Mouse (Mus musculus): ENCODE measurements around the gene Ptgs1.

- TF ChIP-seq POLR2A (IDR thresholded peaks at IDR 0.05; ENCODE audit: low read depth, low read length) (no peak), CTCF (IDR thresholded peaks at IDR 0.05; ENCODE audit: extremely low read depth, insufficient read depth, insufficient read length, insufficient replicate concordance) (no peak)
Observed at GRCm38 (mm10) chr2:36216546-36216945, 13.7 kb upstream of the Ptgs1 start.
